Mouse (Mus musculus): ENCODE data around the gene Usf1.
A peak's percentile ranks its signal among the peaks of the same experiment; 100 is the strongest.

Usf1 gene

DNA sequence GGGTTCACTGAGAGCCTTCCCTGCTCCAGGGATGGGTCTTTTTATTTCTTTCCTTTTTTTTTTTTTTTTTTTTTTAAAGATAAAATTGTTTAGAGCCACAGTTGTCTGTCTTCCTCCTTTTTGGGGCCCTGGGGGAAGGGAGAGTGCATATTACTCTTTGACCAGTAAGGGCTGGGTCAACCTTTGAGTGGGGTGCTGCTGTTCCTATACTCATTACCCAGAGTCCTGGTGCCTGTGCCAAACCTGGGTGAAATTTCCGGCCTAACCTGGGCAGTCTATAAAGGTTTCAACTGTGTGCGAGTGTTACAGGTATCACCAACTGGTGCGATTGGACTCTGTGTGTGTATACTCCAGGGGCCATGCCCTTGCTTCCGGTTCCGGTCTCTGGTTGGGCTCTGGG, 7.5 kb downstream of the Usf1 start, which contains the start of gene Tstd1:
Gene Tstd1 (plus strand): TSS at position 213 of the 400 bp plus-strand sequence.
- DNase-seq (ENCODE audit: low spot score in 2 of 2), result no peak

- no peak for DNase-seq (ENCODE audit: low spot score in 2 of 2)
Measured at GRCm38 (mm10) chr1:171419291-171419882, 8.3 kb downstream of the Usf1 start.

- no peak for DNase-seq (ENCODE audit: low spot score in 2 of 2)
Measured at GRCm38 (mm10) chr1:171419905-171420304, 8.8 kb downstream of the Usf1 start.

DNA sequence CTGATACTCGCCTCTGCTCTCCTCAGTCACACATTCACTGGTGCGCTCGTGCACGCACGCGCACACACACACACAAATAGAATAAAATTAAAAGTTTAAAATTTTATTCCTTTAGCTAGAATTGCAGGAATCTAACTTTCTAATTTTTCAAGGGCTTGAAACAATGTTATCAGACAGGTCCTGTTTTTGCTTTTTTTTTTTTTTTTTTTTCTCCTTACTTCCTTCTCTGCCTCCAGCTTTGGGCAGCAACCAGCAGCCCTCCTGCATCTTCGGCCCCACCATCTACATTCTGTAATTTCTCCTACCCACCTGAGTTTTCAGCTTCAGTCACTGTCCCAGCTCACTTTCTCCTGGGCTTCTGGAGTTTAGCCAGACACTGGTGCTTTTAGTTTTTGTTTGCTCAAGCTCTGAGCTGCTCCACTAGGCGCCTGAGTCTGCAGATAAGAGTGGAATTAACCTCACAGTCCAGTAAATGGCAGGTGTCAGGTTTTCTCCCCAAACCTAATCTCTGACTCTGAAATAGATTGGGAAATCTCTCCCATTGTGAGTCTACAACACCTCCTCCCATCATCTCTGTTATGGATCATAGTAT, 11.5 kb downstream of the Usf1 start:
- DNase-seq (ENCODE audit: low spot score in 2 of 2), result no peak

GRCm38 (mm10) chr1:171424638-171425037, 13.5 kb downstream of the Usf1 start:
- DNase-seq (ENCODE audit: low spot score in 2 of 2), result no peak

DNA sequence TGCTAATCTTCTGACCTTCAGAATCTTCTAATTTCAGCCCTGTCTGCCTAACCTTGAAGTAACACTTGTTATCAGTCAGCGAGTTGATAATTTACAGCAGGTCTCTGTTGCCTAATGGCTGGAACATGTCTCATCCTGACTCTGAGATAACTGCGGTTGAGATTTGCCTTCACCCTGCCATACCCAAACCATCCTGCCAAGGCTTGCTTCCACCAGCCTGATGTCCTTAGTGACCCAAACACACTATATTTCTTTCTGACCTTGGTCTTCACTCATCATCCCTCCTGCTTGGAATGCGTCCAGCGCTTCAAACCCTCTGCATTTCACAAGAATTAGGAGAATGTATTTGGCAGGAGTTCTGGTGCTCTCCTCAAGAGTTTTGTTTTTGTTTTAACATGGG, 14.0 kb downstream of the Usf1 start:
- DNase-seq (ENCODE audit: low spot score in 2 of 2), result no peak

GRCm38 (mm10) chr1:171432158-171432557, 21.0 kb downstream of the Usf1 start:
- DNase-seq (ENCODE audit: low spot score in 2 of 2), result no peak

- no peak for DNase-seq (ENCODE audit: low spot score in 2 of 2)
Measured at GRCm38 (mm10) chr1:171435288-171435814, 24.2 kb downstream of the Usf1 start.

DNA sequence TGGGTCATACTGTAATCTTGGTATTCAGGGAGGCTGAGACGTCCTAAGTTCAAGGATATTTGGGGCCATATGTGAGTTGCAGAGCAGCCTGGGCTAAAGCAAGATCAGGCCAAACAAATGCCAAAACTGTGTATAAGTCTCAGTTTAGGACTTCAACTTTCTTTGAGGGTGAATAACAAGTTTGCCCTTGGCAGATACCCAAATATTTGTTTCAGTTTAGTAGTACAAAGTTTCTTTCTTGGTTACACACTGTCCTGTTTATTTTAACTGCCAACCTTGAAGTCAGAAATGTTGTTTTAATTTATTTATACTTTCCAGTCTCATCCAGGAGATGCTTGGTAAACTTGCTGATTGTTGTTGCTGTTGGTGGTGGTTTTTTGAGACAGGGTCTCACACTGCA, 24.9 kb downstream of the Usf1 start:
- no peak for DNase-seq (ENCODE audit: low spot score in 2 of 2)

DNA sequence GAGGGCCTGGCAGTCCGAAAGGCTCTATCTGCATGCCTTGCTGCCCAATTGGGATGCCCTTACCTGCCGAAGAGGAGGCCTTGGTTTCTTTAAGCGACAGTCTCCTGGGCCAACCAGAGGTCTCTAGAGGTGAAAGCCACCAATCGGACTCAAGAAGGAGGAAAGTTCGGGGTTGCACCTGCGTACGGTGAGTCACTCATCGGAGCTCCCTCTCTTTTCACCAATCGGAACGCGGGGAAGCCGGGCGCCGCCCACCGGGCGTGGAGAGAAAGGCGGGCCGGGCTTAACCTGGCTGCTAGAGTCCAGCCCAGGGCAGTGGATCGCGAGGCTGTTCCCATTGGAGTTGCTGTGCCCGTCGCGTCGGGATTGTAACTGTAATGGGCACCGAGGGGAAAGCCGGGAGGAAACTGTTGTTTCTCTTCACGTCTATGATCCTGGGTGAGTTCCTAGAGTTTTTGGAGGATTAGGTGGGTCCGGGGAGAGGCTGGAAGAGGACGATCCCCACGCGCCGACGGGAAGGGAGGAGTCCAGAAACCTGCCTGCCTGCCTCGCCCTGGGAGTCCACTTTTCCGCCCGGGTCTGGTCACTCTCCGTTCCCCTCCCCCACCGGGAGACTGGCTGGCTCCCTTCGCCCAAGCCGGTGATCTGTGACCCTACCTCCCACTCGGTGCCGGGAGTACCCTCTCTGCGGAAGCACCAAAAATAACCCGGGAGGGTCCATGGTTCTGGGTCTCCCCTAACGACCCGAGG, 26.3 kb downstream of the Usf1 start, which contains the start of gene F11r:
Gene F11r (plus strand): TSS at position 272 of the 750 bp plus-strand sequence.
- peak in 1 of 2 experiments; percentile 42 for DNase-seq (ENCODE audit: low spot score in 2 of 2)

DNA sequence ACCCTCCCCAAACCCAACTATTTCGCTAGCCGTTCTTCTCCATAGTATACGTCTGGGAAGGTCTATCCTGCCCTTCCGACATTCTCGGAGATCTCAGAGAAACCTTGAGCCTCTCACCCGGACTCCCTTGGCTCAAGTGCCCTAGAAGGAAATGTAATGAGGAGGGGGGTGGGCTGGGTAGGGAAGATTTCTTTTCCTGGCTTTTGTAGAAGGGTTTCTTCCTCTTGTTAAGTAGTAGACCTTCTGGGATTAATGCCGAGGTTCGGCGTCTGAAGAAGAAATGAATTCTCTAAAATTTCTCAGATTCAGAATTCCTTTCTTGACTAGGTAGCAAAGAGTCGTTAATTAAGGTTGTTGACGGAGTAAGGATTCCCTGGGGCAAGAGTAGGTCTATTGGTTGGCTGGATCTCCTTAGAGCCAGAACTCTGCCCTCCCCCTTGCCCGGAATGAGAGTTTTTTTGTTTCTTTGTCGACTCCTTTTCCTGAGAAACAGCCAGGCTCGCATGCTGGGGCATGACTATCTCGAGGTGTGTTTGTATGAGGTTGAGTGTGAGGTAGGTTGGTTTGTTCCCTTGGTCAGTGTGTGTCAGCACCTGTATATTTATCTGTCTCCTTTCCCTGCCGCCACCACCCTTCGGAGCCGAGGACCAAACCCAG, 27.0 kb downstream of the Usf1 start:
- DNase-seq (ENCODE audit: low spot score in 2 of 2), result no peak

GRCm38 (mm10) chr1:171439072-171439471, 28.0 kb downstream of the Usf1 start:
- no peak for DNase-seq (ENCODE audit: low spot score in 2 of 2)

DNA sequence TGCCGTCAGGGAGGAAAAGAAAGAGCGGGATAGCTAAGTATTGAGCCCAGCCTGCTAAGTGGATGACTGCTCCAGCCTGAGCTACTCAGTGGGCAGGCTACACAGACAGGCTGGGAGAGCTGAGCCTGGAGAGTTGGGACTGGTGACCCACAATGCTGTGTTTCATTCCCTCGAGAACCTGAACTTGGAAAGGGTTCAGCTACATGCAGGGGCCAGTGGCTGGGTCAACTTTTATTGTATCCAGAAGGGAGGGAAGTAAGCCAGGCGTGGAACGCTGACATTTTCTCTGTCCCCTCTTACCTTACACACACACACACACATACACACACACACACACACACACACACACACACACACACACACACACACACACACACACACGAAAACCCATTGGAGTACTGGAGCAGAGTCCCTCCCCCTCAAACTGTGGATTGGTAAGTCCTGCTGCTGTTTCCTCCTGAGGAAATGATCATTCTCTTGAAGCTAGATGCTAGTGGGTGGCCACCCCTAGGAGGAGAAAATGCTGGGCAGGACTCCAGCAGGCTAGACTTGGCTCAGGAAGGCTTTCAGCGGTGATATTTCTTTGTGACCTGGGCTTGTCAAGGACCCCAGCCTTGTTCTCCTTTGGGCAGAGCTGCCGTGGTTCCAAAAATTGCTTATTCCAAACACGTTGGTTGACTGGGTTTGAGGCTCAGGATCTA, 29.1 kb downstream of the Usf1 start:
- no peak for DNase-seq (ENCODE audit: low spot score in 2 of 2)

GRCm38 (mm10) chr1:171441466-171442412, 30.6 kb downstream of the Usf1 start:
- DNase-seq (ENCODE audit: low spot score in 2 of 2), result no peak

- no peak for DNase-seq (ENCODE audit: low spot score in 2 of 2)
Measured at GRCm38 (mm10) chr1:171442413-171442760, 31.3 kb downstream of the Usf1 start.

DNA sequence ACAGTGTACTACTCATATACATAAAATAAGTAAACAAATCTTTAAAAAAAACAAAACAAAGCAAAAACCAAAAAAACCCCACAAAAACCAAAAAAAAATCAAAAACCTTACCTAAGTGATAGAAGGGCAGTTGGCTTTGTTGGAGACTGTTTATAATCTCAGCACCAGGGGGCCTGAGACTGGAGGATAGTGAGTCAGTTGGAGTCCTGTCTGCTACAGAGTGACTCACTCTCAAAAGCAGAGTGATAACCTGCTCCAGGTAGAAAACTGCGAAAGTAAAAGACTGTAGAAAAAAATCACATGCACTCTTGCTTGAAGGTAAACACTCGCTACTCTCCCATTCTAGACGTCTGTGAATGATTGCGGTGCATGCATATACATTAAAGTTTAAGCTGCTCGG, 33.9 kb downstream of the Usf1 start:
- no peak for DNase-seq (ENCODE audit: low spot score in 2 of 2)

DNA sequence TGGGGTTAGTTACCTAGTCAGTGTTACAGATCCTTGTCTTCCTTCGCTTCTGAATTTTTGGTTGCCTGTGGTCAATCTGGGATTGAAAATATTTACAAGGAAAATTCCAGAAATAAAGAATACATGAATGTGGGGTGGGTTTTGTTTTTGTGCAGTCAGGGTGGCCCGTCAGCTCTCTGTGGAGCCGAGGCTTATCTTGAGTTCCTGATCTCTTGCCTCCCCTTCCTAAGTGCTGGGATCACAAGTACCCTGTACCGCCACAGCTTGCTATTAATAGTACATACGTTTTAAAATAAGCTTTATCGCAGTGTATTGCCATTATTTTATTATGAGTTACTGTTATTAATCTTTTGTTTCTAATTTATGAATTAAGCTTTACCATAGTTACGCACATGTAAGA, 35.7 kb downstream of the Usf1 start:
- no peak for DNase-seq (ENCODE audit: low spot score in 2 of 2)

DNA sequence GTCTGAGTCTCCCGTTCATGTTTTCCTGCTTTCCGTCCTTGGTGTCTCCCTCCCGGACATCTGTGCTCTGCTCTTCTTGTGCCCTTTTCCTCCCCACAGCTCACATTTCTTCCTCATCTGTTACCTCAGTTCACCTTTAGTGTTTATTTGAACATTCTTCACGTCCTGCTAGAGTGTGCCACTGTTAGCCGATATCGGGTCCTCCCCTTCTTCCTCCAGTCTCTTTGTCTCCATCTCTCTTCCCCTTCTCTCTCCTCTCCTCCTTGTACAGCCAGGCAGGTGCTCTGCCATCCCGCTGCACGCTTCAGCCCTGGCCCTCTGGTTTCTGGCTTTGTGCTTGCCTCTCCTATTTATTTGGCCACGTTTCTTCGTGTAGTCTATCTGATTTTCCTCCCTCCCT, 36.6 kb downstream of the Usf1 start:
- no peak for DNase-seq (ENCODE audit: low spot score in 2 of 2)

- DNase-seq (ENCODE audit: low spot score in 2 of 2), result no peak
Measured at GRCm38 (mm10) chr1:171450062-171450461, 38.9 kb downstream of the Usf1 start.

DNA sequence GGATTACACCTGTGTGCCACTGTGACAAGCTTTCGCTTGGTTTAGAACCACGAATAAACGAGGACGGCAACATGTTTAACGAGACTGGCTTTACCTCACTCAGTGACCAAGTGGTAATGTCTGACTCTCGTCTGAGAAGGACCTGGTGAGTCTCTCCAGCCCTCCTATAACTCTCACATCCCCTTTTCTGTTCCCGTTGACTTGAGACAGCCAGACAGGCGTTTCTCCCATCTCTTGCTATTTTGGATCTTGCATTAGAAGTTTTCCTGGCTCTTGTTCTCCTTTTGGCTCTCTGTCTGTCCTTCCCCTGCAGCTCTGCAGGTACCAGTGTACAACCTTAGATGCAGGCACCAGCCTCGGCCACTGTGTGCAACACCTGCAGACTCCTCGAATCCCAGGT, 39.9 kb downstream of the Usf1 start:
- DNase-seq (ENCODE audit: low spot score in 2 of 2), result no peak

GRCm38 (mm10) chr1:171452522-171452921, 41.4 kb downstream of the Usf1 start:
- no peak for DNase-seq (ENCODE audit: low spot score in 2 of 2)

Data from cerebellum, postnatal 4 days (tissue).